Mouse (Mus musculus): ENCODE results near the gene Fam167b.
"Not testable (repeated sequence)": the region's sequence is repeated elsewhere in the genome, so short reads cannot be mapped to it uniquely, and the experiment has no call there.

GRCm38 (mm10) chr4:129554512-129554911 lies 23.8 kb downstream of the Fam167b start:
- not testable (repeated sequence) for TF ChIP-seq CTCF, EP300 (IDR thresholded peaks at IDR 0.05; ENCODE audit: low read depth)

All from heart, postnatal 0 days (tissue).